Mouse (Mus musculus) myocyte (in vitro differentiated cells): ENCODE data around the gene 1700001C19Rik.

Experiments
- CEBPB ChIP-seq: IDR thresholded peaks from 2 replicates; pipeline ENCODE4 v1.6.1; 2011; ENCODE audit warnings: mild to moderate bottlenecking, moderate library complexity; ENCODE audit not compliant: poor library complexity, insufficient read depth, severe bottlenecking
- E2F4 ChIP-seq: IDR thresholded peaks from one replicate; pipeline ENCODE4 v1.6.1; 2011; ENCODE audit warnings: mild to moderate bottlenecking, control low read depth, moderate library complexity; ENCODE audit not compliant: insufficient read depth
- MAX ChIP-seq: IDR thresholded peaks from one replicate; pipeline ENCODE4 v1.6.1; 2011; ENCODE audit warnings: low read depth, mild to moderate bottlenecking, control low read depth
- MYOD1 ChIP-seq, 3 experiments: IDR thresholded peaks; one replicate each; pipeline ENCODE4 v1.6.1; 2011; ENCODE audit warnings: control low read depth in 2 of 3, low read depth in 2 of 3, mild to moderate bottlenecking in 2 of 3, moderate library complexity in 1 of 3; ENCODE audit not compliant: insufficient read length in 2 of 3, control insufficient read depth in 1 of 3
- POLR2A ChIP-seq: IDR thresholded peaks from one replicate; pipeline ENCODE4 v1.6.1; 2011; ENCODE audit warnings: low read depth, mild to moderate bottlenecking, control low read depth, moderate library complexity; ENCODE audit not compliant: insufficient read length
- POLR2AphosphoS2 ChIP-seq: IDR thresholded peaks from one replicate; pipeline ENCODE4 v1.6.1; 2011; ENCODE audit warnings: low read depth, control low read depth; ENCODE audit not compliant: insufficient read length
- TCF3 ChIP-seq: IDR thresholded peaks from one replicate; pipeline ENCODE4 v1.6.1; 2011; ENCODE audit warnings: low read depth, control low read depth; ENCODE audit not compliant: insufficient read length
- USF1 ChIP-seq: IDR thresholded peaks from one replicate; pipeline ENCODE4 v1.6.1; 2011; ENCODE audit warnings: low read depth, mild to moderate bottlenecking, control low read depth, moderate library complexity

- TF ChIP-seq POLR2A: no peak
- TF ChIP-seq TCF3: no peak
- TF ChIP-seq E2F4: no peak
- TF ChIP-seq POLR2AphosphoS2: no peak
- TF ChIP-seq CEBPB: no peak
- no peak for TF ChIP-seq USF1
- TF ChIP-seq MAX: no peak
- no peak for TF ChIP-seq MYOD1 (IDR thresholded peaks at IDR 0.05; ENCODE audit: control insufficient read depth in 1 of 3, insufficient read length in 2 of 3, low read depth in 2 of 3)
Measured at GRCm38 (mm10) chr17:47400451-47400850, 36.7 kb downstream of the 1700001C19Rik start, which contains the start of gene Guca1a.
